Mouse (Mus musculus) intestine, embryonic 14.5 days (tissue): ENCODE data around the gene L3hypdh. TPM values are rescaled to one million over a fixed set of nuclear protein-coding genes. Genes with fewer than 3 reads are reported as not detected.

Experiments
- ATAC-seq: fragments of 200-750 bp; cut with Nextera tagmentation; replicated peaks from 2 replicates; pipeline ENCODE4 v1.8.0; 2017; ENCODE audit warnings: low read depth, moderate number of reproducible peaks, moderate TSS enrichment, moderate library complexity; ENCODE audit not compliant: low FRiP score, low TSS enrichment
- DNase-seq: peaks from one replicate; pipeline ENCODE4 v3.0.0-alpha.2; 2018; ENCODE audit warnings: low spot score
- H3K27ac ChIP-seq: fragments of 300-500 bp; sonication (generic); 2 replicates; pipeline ENCODE4 v1.5.1; 2014; ENCODE audit warnings: low read depth, mild to moderate bottlenecking, control low read depth
- H3K27me3 ChIP-seq: fragments of 300-500 bp; sonication (generic); replicated peaks from 2 replicates; pipeline ENCODE4 v1.6.1; 2014; ENCODE audit warnings: low read length, control low read depth; ENCODE audit not compliant: control insufficient read depth, insufficient read depth
- H3K36me3 ChIP-seq: fragments of 300-500 bp; sonication (generic); 2 replicates; pipeline ENCODE4 v1.6.1; 2014; ENCODE audit warnings: low read length, control low read depth; ENCODE audit not compliant: control insufficient read depth, insufficient read depth
- H3K4me1 ChIP-seq: fragments of 300-500 bp; sonication (generic); replicated peaks from 2 replicates; pipeline ENCODE4 v1.6.1; 2014; ENCODE audit warnings: low read length, control low read depth, mixed read lengths; ENCODE audit not compliant: control insufficient read depth, insufficient read depth
- H3K4me2 ChIP-seq: fragments of 300-500 bp; sonication (generic); 2 replicates; pipeline ENCODE4 v1.6.1; 2014; ENCODE audit warnings: low read length
- H3K4me3 ChIP-seq: fragments of 300-500 bp; sonication (generic); 2 replicates; pipeline ENCODE4 v1.5.1; 2014; ENCODE audit warnings: low read depth, low read length, control low read depth, mixed read lengths
- H3K9ac ChIP-seq: fragments of 300-500 bp; sonication (generic); 2 replicates; pipeline ENCODE4 v1.6.1; 2014; ENCODE audit warnings: mild to moderate bottlenecking, low read length
- H3K9me3 ChIP-seq: fragments of 300-500 bp; sonication (generic); 2 replicates; pipeline ENCODE4 v1.6.1; 2016; ENCODE audit warnings: low read length, control low read depth; ENCODE audit not compliant: control insufficient read depth
- WGBS: fragments of 180-500 bp; shearing (Covaris S2); extraction: QIAGEN DNeasy Blood & Tissue Kit; methylation state at CpG from one replicate; pipeline ENCODE4 v1.1.7; 2014; 5-methylcytosine and 5-hydroxymethylcytosine counted together
- polyA plus RNA-seq: library from polyadenylated mRNA; unstranded; fragments of >200 nt; fragmentation: Nextera tagmentation; extraction: Ambion mirVana; gene quantifications from 2 replicates; pipeline ENCODE4 v1.2.1, GENCODE M21; 2014

L3hypdh gene
- polyA plus RNA-seq, 1 experiment from 2014 or later = 19.1 TPM

DNA sequence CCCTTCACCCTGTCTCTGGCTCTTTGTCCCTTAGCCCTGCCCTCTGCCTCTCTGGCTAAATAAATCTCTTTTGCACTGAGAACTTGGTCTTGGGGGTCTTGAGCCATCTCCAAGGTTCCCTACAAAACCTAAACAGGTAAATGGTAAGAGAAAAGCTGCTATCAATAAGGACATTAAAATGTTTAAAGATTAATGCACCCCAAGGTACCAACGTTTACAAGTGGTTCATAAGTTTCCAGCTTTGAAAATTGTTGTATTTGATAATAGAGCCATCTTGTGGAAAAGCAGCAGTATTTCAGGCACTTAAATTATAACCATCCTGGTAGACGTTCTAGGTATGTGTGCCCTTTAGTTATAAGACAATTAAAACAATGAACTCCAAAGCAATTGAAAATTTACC is 37.7 kb downstream of the L3hypdh start:
- 5% methylated on average over 2 of the region's 2 CpGs for WGBS
- no peaks in the 10 kb centered on the region for H3K9me3 ChIP-seq
- H3K27me3 ChIP-seq = no peaks in the 10 kb centered on the region
- no peak overlapping the region for H3K9ac ChIP-seq
- no peak for ATAC-seq
- no peak overlapping the region for H3K4me3 ChIP-seq
- DNase-seq = no peak
- no peak overlapping the region for H3K27ac ChIP-seq
- H3K36me3 ChIP-seq = no peaks in the 10 kb centered on the region
- no peaks in the 10 kb centered on the region for H3K4me1 ChIP-seq
- no peak overlapping the region for H3K4me2 ChIP-seq

DNA sequence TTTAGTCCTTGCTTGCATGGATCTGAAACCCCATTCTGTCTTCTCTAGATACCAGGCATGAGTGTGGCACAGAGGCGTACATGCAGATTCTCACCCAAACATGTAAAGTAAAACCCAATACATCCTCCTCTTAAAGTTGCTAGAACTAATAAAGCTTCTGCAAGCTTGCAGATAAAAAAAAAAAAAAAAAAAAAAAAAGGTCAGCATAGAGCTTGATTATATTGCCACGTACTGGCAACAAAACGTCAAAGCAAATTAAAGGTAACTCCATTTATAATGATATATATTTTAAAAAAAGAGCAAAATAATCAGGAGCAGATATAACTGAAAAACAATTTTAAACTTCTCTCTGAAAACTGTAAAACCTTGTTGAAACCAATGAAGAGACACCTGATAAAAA is 44.0 kb downstream of the L3hypdh start:
- Histone ChIP-seq H3K27me3 (no peaks in the 10 kb centered on the region), H3K4me2 (no peak overlapping the region), H3K9ac (no peak overlapping the region), H3K4me1 (no peaks in the 10 kb centered on the region), H3K27ac (no peak overlapping the region), H3K36me3 (no peaks in the 10 kb centered on the region), H3K4me3 (no peak overlapping the region), H3K9me3 (no peaks in the 10 kb centered on the region)
- DNase-seq = no peak
- no peak for ATAC-seq
- 92% methylated on average over 3 of the region's 3 CpGs for WGBS

DNA sequence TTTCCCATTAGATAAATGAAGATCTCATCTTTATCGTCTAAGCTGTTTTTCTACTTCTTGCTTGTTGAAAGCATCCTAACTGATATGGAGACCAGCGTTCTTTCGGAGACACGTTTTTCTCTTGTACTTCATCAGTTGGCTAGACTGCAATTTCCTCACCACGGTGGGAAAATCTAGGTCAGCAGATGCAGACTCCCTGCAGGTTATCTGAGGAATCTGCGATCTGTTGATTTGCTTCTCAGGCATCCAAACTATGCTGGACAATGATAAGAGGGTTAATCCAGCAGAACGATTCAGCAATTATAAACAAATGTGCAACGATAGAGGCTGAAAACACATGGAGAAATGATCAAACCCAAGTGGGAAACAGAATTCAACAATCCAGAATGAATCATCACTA is 45.7 kb downstream of the L3hypdh start:
- Histone ChIP-seq H3K9ac (no peak overlapping the region), H3K27ac (no peak overlapping the region), H3K36me3 (no peaks in the 10 kb centered on the region), H3K9me3 (no peaks in the 10 kb centered on the region), H3K4me2 (no peak overlapping the region), H3K4me1 (no peaks in the 10 kb centered on the region), H3K27me3 (no peaks in the 10 kb centered on the region), H3K4me3 (no peak overlapping the region)
- DNase-seq (no peak), ATAC-seq (no peak)
- WGBS = 57% methylated on average over 8 of the region's 8 CpGs

DNA sequence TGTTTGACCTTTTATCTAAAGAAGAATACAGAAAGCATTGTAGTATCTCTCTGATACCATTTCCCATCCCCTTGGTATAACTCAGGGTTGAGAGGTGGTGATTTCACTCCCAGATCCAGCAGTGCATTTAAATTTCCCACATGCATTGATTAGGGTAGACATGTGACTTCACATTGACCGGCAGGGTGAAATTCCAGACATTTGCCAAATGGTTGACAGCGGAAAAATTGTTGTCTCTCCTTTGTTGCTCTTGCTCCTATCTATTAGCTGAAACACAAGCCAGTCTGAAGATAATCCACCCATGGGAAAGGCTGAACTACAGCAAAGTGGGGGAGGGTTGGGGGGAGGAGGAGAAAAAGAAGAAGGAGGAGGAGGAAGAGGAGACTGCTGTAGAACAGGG is 46.4 kb downstream of the L3hypdh start:
- Histone ChIP-seq H3K4me3 (no peak overlapping the region), H3K27me3 (no peaks in the 10 kb centered on the region), H3K4me2 (no peak overlapping the region), H3K27ac (no peak overlapping the region), H3K36me3 (no peaks in the 10 kb centered on the region), H3K4me1 (no peaks in the 10 kb centered on the region), H3K9me3 (no peaks in the 10 kb centered on the region), H3K9ac (no peak overlapping the region)
- no peak for ATAC-seq
- 69% methylated on average over 2 of the region's 2 CpGs for WGBS
- no peak for DNase-seq

DNA sequence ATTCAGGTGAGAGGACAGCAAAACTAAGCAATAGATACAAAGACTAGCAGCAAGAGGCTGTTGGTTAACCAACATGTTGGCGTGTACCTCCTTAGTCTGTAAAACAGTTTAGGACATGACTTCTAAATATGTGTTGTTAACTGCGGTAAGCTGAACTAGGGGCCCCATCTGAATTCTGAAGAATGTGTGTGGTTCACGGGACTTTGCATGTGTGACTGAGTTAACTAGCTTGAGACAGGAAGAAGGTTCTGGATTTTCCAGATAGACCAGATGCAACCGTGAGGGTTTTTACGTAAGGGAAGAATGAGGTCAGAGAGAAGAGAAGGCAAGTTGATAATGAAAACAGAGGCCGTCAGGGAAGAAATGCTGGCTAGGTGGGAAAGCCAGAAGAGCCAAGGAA is 48.2 kb downstream of the L3hypdh start:
- Histone ChIP-seq H3K36me3 (no peaks in the 10 kb centered on the region), H3K4me2 (no peak overlapping the region), H3K9me3 (no peaks in the 10 kb centered on the region), H3K27ac (no peak overlapping the region), H3K27me3 (no peaks in the 10 kb centered on the region), H3K4me3 (no peak overlapping the region), H3K9ac (no peak overlapping the region), H3K4me1 (no peaks in the 10 kb centered on the region)
- WGBS = 86% methylated on average over 6 of the region's 6 CpGs
- DNase-seq (no peak), ATAC-seq (no peak)

DNA sequence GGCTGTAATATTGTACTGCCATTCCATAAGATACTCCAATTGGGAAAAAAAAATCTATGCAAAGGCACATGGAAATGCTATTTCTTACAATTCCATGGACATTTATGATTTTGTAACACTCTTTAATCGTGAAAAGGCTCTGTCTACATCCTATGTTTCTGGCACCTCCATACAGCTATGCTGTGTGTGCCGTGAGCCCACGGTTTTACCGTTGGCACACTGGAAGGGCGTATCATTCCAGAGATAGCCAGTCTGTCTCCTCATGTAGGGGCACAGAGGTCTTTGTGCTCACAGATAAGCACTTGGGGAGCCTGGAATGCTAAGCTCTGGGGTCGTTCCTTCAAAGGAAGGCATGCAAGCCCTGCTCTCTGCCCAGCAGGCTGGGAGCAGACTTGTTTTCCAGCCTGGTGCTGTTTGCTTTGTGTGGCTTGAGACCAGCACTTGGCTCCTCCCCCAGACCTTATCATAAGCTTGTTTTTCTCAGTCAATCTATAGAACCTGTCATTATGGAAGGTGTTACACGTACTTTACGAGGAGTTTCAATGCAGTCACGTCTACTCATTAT is 49.1 kb downstream of the L3hypdh start:
- H3K4me2 ChIP-seq = no peak overlapping the region
- no peaks in the 10 kb centered on the region for H3K36me3 ChIP-seq
- H3K4me3 ChIP-seq = no peak overlapping the region
- no peaks in the 10 kb centered on the region for H3K4me1 ChIP-seq
- no peak for DNase-seq
- no peak overlapping the region for H3K27ac ChIP-seq
- no peaks in the 10 kb centered on the region for H3K9me3 ChIP-seq
- ATAC-seq = no peak
- H3K9ac ChIP-seq = no peak overlapping the region
- 60% methylated on average over 9 of the region's 9 CpGs for WGBS
- no peaks in the 10 kb centered on the region for H3K27me3 ChIP-seq

DNA sequence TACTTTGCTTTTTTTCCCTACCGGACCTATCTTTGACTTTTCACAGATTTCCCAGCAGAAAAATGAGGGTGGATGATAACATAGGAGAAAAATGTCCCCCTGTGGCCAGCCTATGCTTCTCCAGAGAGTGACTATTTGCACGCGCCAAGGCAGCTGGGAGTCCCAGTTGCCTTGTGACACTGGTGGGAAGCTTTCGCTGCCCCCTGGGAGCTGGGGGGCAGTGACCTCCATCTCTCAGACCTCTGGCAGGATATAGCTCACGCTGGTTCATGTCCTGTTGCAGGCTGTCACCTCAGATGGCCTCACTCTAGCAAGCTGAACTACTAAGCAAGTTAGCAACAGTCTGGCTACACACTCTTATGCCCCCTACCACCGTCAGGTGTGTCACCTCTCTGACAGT is 53.4 kb downstream of the L3hypdh start:
- H3K27me3 ChIP-seq = no peaks in the 10 kb centered on the region
- no peak overlapping the region for H3K9ac ChIP-seq
- ATAC-seq = no peak
- no peak overlapping the region for H3K4me2 ChIP-seq
- no peaks in the 10 kb centered on the region for H3K9me3 ChIP-seq
- 90% methylated on average over 6 of the region's 6 CpGs for WGBS
- no peaks in the 10 kb centered on the region for H3K36me3 ChIP-seq
- DNase-seq = no peak
- no peak overlapping the region for H3K4me3 ChIP-seq
- H3K4me1 ChIP-seq = no peaks in the 10 kb centered on the region
- no peak overlapping the region for H3K27ac ChIP-seq

DNA sequence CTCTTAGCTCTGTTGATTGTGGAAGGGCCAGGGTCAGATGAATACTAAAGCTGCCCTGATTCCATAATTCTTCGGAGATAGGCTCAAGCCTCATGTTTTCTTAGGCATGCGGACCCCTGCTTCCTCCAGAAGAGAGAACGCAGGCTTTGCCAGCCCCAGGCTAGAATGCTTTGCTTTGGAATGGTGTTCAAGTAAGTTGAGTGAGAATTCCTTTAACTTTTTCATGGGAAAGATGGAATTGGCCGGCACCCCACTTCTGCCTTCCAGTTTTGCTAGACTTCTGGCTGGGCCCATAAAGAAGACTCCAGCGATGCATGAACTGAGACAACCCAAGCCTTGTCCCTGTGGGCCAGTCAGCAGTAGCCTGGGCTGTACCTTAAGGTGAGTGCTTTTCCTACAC is 54.1 kb downstream of the L3hypdh start:
- Histone ChIP-seq H3K4me1 (no peaks in the 10 kb centered on the region), H3K9me3 (no peaks in the 10 kb centered on the region), H3K9ac (no peak overlapping the region), H3K36me3 (no peaks in the 10 kb centered on the region), H3K4me3 (no peak overlapping the region), H3K27me3 (no peaks in the 10 kb centered on the region), H3K4me2 (no peak overlapping the region), H3K27ac (no peak overlapping the region)
- ATAC-seq = no peak
- DNase-seq = no peak
- 91% methylated on average over 5 of the region's 5 CpGs for WGBS

DNA sequence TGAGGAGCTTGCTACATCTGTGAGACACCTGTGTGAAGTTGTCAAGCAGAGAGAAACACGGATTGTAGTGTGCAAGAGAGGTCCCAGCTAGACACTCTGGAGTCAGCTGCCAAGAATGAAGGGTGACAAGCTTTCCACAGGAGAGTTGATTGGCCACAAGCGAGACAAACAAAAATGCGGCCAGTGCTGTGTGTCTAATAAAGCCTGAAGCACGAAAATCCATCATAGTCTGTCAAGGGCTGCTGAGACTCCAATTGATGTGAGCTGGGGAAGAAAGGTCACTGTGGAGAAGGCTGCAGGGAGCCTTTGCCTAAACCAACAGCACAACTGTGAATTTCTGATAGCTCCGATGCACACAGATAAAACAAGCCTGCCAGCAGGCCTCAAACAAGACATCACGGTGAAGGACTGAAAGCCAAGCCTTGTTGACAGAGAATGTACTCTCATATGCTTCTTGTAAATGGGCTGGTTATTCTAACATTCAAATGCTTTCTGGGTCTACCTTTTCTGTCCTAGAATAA is 59.9 kb downstream of the L3hypdh start:
- ATAC-seq = no peak
- Histone ChIP-seq H3K4me1 (0 out of 2 replicates have a peak, but pooled peaks cover 3% of the 10 kb centered on the region), H3K27me3 (no peaks in the 10 kb centered on the region), H3K27ac (no peak overlapping the region), H3K9me3 (no peaks in the 10 kb centered on the region), H3K9ac (no peak overlapping the region), H3K4me3 (no peak overlapping the region), H3K4me2 (no peak overlapping the region), H3K36me3 (no peaks in the 10 kb centered on the region)
- WGBS = 55% methylated on average over 6 of the region's 6 CpGs
- no peak for DNase-seq
